Mouse (Mus musculus): Measurements from ENCODE around the gene Cryab.

Gene Cryab

DNA sequence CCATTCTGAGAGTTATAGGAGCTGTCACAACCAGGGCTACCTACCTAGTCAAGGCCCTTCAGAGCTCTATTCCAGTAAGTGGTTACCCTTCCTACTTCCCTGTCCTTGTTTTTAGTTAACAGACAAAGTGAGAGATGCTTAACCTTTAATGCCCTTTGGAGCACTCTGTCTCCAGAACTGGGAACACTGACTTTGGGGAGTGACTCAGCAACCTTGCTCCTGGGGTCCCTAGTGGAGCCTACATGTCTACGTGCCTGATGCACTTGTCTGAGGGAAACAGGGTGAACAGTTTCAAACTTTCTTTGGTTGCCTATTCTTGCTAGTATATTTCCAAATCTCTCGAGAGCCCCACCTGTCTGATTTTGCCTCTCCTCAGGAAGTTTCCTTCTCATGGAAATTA is 8.4 kb upstream of the Cryab start:
- no peak for DNase-seq (ENCODE audit: low spot score in 2 of 2)

DNA sequence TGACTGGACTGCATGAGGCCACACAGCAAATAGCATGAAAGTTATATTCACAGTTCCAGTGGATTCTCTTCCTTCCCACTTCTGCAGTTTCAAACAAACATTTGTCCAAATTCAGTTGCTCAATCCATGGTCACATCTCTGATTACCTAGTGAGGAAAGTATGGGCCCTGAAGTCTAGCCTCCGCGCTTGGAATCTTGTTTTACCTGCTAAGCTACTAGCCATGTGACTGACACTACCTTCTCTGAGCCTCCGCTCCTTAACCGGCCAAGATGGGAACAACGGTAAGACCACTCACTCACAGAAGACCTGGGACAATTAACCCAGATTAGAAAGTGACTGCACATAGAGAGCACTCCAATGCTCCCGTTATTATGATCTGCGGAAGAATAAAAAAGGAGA is 5.3 kb upstream of the Cryab start:
- no peak for DNase-seq (ENCODE audit: low spot score in 2 of 2)

DNA sequence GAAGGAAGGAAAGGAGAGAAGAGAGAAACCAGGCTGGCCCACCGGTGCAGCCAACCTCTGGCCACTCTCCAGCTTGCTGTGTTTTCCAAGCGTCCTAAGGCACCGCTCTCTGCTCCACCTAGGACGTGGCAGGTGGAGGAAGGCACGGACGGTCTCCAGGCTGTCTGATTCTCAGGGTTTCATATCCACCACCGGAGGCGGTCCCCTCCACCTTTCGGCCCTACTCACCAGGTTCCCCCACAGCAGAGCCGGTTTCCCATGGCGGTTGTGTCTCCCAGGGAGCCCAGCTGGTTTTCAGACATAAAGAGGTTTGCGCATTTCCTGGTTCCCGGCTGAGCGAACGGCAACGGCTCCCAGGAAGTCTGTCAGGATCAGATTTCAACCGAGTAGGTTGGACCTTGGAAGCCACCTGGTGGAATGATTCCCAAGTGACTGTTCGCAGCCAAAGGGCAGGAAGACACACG is 4.9 kb upstream of the Cryab start, which contains the start of gene 2310030G06Rik:
Gene 2310030G06Rik (minus strand): TSS at position 323 of the 464 bp plus-strand sequence.
- DNase-seq (ENCODE audit: low spot score in 2 of 2) = no peak

DNA sequence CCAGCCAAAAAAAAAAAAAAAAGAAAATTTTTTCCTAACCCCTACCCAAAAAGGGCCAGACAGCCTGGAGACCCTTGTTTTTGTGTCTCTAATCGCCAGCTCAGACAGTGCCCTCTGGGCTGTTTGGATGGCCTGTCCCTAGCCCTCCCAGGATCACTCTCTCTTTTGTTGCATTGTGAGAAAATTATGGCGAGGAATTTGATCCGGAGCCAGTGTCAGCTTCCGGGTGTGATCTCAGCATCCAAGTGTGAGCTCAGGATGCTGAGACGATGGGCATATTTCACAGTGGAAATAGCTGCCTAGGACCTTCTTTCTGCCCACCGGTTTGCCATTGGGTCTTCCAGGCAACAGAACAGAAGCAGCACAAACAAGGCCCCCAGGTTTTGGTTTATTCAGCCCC is 419 bp upstream of the Cryab start:
- DNase-seq (ENCODE audit: low spot score in 2 of 2) = no peak

DNA sequence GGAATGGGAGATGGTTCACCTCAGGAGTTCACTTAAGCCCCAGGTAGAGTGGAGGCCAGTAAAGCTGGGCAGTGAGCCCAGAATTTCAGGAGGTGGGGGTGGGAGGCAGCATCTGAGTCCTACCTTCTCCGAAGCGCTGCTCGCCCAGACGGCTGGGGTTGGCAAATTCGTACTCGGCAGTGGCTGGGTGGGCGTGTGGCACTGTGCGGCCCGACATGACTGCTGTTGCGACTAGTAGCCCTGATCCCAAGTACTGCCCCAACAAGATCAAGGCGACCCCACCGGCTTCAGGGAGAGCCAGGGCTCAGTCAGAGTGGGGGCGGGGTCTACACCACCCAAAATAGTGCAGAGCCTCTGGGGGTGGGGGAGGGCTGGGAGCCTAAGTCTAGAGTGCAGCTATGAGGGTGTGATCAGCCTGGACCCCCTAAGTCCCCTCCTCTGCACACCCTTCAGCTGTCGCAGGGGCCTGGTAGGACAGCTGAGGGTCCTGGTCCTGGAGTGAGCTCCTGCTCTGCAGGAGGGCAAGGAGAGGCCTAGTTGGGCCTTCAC is 1.0 kb downstream of the Cryab start, which contains the start of gene Hspb2:
Gene Hspb2 (minus strand): TSS at position 301 of the 549 bp plus-strand sequence.
- DNase-seq (ENCODE audit: low spot score in 2 of 2) = no peak

DNA sequence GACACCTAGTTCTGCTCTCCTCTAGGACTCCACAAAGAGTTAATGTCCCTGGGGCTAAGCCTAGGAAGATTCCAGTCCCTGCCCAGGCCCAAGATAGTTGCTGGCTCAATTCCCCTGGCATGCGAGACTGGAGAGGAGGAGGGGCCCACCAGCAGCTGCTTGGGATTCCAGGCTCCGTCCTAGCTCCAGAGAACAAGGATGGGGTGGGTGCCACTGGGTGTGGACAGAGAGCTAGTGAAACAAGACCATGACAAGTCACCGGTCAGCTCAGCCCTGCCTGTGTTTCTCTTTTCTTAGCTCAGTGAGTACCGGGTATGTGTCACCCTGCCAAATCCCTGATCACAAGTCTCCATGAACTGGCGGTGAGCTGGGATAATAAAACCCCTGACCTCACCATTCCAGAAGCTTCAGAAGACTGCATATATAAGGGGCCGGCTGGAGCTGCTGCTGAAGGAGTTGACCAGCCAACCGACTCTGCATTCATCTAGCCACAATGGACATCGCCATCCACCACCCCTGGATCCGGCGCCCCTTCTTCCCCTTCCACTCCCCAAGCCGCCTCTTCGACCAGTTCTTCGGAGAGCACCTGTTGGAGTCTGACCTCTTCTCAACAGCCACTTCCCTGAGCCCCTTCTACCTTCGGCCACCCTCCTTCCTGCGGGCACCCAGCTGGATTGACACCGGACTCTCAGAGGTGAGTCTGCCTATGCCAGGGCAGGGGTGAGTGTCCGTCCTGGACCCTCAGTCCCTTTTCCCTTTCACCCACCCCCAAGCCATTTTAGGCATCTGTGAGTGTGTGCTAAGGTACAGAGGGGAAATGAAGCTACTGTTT is 1.9 kb downstream of the Cryab start:
- DNase-seq (ENCODE audit: low spot score in 2 of 2) = peak; percentile 82

DNA sequence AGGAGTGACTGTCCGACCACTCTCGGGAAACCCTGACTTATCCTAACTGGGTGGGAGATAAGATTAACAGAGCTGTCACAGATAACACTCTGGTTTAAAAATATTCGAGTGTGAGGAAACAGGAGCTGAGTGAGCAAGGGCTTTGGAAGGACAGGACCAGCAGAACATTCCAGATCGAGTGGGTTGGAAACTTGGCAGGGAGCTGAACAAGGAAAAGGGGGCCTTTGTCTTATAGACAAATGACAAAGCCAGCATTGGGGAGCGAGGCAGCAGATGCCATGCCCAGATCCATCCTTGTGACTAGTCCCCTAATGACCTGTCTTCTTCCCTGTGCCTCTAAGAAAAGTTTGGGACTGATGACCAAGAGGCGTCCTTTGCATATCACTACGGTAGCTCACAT is 2.8 kb downstream of the Cryab start:
- no peak for DNase-seq (ENCODE audit: low spot score in 2 of 2)

DNA sequence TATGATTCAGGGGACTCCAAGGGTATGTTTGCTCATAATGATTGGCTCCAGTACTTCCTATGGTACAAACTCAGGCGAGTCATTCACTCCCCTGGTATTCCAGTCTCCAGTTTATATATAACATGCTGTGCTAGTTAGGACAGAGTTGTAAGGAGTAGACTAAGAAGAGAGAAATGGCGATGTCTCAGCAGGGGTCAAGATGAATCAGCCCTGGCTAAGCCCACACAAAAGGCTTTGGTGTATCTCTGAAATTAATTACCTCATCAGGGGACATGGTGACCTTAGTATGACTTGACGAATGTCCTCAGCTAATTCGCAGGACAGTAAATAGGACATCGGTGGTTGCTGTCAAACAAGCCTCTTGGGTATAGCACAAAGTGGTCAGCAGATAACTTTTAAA is 5.6 kb downstream of the Cryab start:
- DNase-seq (ENCODE audit: low spot score in 2 of 2) = no peak

DNA sequence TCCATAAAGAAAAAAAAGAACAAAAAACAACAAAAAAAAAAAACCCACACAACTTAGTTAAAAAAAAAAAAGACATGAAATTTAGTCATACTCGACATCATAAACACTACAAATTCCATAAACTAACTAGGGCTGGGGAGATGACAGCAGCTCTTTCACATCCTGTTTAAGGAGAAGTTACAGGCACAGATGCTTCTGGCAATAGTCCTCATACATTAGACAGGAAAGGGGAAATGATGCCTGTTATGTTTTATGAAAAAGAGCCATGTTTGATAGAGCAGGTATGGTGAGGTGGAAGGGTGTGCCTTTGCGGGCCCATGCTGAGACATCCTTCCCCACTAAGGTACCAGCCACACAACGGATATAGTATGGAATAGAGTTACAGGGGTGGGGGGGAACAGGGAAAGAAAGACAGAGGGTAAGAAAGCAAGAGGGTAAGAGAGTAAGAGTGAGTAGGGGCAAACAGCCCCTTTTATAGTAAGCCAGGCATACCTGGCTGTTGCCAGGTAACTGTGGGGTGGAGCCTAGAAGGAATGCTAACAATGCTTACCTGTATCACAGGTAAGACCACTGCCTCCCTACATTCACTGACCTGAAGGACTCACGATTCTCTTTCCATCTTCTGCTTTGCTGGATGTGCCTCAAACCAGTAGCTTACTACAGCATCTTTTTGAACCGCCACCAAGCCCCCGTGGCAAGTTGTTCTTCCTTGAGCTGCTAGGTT is 10.6 kb downstream of the Cryab start:
- no peak for DNase-seq (ENCODE audit: low spot score in 2 of 2)

DNA sequence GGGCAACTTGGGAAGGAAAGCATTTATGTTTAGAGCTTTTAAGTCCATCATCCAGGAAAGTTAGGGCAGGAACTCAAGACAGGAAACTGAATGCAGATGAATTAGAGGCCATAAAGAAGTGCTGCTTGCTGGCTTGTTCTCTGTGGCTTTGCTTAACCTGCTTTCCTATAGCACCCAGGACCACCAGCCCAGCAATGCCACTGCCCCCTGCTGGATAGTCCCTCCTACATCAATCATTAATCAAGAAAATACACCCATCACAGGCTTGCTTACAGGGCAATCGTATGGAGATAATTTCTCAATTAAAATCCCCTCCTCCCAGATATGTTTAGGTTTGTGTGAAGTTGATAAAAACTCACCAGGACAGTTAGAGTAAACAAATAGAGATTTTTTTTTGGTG is 12.2 kb downstream of the Cryab start:
- no peak for DNase-seq (ENCODE audit: low spot score in 2 of 2)

DNA sequence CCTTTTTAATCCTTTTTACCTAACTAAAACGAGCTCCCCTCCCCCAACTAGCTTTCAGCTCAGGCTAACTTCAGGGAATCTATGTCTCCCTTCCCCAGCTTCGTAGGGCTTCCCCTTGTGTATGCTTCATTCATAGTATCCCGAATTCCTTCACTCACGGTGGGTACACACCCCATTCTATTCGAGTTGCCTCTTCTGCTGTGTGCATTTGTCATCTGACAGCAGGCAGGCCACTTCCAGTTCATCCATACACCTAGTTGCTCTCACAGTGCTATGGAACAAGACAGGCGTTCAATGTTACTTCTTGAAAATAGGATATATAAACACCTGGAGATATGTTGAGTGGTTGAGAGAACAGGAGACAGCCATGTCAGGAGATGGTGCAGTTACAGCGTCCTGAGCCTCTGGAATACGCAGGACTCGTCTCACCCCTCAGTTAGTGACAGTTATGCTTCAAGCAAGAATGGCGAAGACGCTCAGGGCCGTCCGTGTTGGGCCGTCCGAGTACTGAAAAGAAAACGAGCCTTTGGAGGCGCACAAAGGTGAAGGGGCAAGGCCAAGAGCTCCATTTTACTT is 16.5 kb downstream of the Cryab start:
- no peak for DNase-seq (ENCODE audit: low spot score in 2 of 2)

DNA sequence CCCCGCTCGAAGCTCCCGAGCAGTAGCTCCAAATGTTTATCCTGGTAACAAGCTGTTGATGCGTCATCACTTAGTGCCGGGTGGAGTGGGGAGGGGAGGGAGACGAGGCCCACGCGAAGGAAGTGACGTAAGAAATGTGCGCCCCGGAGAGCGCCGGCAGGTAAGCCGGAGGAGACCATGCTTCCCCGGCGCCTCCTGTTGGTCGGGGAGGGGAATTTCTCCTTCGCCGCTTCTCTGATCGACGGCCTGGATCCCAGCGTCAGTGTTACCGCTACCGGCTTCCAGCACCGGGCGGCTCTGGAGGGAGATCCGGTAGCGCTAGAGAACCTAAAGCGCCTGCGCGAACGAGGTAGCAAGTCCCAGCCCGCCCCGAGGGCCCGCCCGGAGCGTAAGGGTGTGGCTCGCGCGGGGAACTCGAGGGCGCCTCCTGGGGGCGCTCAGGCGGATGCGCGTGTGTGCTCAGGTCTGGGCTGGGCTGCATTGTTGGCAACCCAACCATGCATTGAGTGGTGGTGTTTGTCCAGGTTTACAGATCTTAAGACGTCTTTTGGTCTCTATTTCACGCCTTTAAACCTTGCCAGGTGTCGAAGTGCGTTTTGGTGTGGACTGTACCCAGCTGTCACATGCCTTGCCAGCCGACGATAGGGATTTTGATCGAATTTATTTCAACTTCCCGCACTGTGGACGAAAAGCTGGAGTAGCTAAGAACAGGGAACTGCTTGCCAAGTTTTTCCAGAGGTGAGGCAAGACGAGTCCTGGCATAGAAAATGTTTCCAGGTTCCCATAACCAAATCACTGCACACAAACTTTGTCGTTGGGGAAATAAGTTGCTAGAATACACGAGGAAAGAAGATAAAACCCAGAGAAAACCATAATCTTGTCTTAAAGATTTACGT is 17.2 kb downstream of the Cryab start, which contains the start of gene Fdxacb1:
Gene Fdxacb1 (plus strand): TSS at position 130 of the 896 bp plus-strand sequence.
- DNase-seq (ENCODE audit: low spot score in 2 of 2) = peak; percentile 96 to 97

DNA sequence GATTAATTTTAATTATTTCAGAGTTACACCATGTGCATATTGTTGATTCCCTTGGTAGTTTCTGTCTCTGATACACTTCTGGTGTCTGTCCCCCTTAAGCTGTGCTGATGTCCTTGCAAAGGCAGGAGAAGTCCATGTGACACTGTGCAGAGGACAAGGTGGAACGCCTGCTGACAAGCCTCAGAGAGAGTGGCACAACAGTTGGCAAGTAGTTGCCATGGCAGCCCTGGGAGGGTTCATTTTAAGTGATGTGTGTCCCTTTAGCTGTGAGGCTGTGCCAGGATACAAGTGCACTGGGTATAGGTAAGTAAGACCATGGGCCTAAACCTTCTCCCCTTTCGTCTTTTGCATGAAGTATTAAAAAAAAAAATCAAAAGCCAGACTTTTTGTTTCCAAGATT is 18.9 kb downstream of the Cryab start:
- DNase-seq (ENCODE audit: low spot score in 2 of 2) = no peak

DNA sequence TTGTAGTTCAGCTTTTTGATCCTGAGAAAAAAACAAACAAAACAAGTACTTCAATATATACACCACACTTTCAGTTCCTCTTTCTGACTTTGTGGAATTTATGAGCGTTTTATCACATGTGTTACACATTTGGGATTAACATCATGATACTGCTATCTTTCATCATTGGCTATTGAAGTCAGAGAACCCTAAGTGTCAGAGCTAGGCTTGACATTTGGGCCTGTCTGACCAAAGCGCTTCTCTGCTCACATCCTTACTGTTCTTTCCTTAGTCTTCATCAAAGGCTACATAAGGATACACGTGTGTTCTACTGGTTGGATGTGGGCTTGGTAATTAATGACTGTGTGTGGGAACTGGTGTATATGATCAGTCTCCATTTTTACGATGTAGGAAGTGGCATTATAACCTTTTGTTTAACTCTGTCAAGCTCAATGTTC is 22.9 kb downstream of the Cryab start:
- DNase-seq (ENCODE audit: low spot score in 2 of 2) = no peak

DNA sequence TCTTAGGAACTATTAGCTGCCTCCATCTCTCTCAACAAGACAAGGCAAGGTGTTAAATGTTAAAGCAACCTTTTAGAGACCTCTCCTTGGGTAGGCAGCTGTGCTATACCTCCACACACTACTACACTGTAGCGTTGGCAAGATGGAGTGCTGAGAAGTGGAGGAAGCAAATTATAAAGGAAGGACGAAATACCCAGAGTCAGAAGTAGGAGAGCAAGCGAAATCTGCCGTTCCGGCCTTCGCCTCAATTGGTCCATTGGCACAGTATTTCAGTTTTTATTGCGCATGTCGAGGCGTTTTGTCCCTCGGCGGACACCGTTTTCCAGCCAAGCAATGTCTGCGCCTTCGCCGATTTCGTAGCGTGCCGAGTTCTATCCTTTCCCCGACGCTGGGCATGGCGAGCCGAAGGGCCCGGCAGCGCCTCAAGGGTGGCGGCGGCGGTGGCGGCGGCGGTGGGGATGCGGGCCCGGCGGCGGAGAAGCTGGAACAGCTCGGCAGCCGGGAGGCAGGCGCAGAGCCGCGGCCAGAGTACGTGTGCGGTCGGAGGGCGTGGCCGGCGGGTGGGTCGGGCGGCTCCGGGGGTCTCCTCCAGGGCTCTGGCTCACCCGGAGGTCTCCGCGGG is 24.0 kb downstream of the Cryab start, which contains the start of the genes Alg9 and 1110032A03Rik:
Gene Alg9 (plus strand): TSS at position 29 of the 622 bp plus-strand sequence.
Gene 1110032A03Rik (minus strand): TSS at position 530 of the 622 bp plus-strand sequence.
- peak; percentile 87 to 91 for DNase-seq (ENCODE audit: low spot score in 2 of 2)

DNA sequence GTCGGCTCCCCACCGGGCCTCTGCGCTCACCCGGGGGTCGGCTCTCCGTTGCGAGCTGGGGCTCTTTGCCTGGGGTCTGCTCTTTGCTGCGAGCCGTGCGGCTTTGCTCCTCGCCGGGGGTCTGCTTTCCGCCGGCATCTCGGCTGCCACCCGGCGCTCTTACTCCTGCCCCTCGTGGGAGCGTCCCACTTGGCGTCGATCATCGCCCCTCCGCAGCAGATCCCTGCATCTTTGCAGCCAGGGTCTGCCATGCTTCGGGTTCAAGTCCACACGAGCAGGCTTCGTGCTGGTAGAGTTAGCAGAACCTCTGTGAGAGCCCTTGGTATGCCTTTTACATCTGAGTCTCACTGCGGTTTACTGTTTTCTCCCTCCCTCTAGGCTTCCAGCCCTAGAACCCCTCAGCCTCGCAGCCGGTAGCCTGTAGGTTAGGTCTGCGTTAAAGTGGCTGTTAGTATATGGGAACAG is 24.6 kb downstream of the Cryab start:
- DNase-seq (ENCODE audit: low spot score in 2 of 2) = no peak

DNA sequence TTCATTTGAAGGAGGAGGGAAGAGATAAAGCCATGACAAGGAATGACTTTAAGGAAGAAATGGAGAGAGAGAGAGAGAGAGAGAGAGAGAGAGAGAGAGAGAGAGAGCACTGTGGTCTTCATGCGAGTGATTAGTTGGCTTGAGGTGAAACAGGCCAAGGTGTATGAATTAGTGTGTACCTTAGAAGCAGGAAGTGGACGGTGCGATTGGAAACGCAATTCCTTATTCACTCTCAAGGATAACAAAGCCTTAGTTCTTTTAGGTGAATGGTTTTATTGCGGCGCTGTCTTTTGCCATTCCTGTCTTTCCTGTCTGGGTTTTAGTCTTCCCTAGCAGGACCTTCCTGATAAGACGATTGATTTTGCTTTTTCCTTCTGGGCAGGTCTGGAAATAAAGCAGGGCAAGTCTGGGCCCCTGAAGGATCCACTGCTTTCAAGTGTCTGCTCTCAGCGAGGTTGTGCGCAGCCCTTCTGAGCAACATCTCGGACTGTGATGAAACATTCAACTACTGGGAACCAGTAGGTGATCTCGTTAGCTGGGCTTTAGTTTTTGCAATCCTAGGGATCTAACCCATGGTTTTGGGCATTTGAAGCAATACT is 25.1 kb downstream of the Cryab start:
- DNase-seq (ENCODE audit: low spot score in 2 of 2) = no peak

DNA sequence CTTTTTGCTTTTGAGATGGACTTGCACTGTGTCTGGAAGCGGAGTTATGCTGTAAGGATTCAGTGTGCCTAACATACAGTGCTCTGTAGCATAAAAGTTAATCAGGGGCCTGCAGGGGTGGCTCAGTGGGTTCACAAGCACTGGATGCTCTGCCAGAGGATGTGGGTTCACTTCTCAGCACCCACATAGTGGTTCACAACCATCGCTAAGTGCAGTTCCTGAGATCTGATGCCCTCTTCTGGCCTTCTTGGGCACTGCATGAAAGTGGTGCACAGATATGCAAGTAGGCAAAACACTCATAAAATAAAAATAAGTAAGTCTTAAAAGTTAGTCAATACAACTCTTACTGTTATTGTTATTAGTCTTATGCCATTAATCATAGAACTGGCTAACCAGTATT is 31.0 kb downstream of the Cryab start:
- no peak for DNase-seq (ENCODE audit: low spot score in 2 of 2)

DNA sequence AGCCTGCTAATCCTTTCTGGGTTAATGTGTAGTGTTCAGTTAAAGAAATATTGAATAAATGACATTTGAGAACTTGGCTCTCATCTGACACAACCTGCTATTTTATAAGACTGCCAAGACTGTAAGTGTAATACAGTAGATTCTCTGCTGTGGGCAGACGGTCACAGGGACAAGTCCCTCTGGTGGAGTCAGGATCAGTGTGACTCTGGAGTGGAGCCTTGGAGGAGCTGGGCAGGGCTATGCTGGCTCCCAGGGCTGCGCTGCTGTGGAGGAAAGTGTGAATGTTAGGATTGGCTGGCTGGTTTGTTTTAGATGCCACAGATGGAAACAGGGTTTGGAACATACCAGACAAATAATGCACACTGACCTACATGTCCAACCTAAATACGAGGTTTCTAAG is 44.1 kb downstream of the Cryab start:
- no peak for DNase-seq (ENCODE audit: low spot score in 2 of 2)

DNA sequence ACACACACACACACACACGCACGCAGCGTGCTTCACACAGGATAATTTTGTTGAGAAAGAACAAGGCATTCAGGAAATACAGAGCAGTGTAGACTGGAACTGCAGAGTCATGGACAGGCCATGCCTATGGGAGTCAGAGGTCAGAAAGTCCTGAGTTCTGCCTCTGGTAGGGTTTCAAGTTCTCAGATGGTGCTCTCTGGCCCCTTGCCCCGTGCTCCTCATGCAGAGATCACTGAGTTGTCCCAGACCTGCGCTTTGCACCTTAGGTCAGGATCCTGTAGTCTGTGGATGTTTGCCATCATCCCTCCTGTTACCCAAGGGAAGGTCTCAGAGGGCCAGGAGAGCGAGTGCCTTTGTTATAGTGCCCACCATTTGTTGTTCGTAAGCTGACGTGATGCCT is 45.7 kb downstream of the Cryab start:
- no peak for DNase-seq (ENCODE audit: low spot score in 2 of 2)

Data from urinary bladder, postnatal 4 days (tissue).